Mouse (Mus musculus): Measurements from ENCODE around the gene Tap2.
A peak's percentile ranks its signal among the peaks of the same experiment; 100 is the strongest.

Tap2 gene

DNA sequence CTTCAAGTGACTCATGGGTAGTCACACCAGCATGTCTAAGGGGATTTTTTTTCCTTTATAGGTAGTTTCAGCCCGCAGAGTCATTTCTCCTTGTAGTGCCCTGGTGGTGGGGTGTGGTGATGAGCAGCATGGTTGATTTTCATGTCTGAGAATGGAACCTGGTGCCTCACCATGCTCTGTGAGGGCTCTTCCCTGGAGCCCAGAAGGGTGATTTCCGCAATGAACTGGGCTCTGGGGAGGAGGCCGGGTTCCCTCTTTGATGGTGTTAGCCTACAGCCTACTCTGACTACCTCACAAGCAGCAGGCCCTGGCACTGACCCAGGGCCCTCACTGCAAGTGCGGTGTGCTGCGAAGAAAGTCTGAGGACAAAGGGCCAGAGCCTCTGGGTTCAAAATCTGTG lies at the start of gene Tap2:
Gene Tap2 (plus strand): TSS at position 84 of the 400 bp plus-strand sequence.
- DNase-seq, result peak in 1 of 2 experiments; percentile 28

- DNase-seq, result peak in 1 of 2 experiments; percentile 14
These were observed 47.8 kb upstream of the Tap2 start for GRCm38 (mm10) chr17:34155534-34155933.

GRCm38 (mm10) chr17:34164202-34164895 lies 39.0 kb upstream of the Tap2 start:
- peak; percentile 61 for DNase-seq

DNA sequence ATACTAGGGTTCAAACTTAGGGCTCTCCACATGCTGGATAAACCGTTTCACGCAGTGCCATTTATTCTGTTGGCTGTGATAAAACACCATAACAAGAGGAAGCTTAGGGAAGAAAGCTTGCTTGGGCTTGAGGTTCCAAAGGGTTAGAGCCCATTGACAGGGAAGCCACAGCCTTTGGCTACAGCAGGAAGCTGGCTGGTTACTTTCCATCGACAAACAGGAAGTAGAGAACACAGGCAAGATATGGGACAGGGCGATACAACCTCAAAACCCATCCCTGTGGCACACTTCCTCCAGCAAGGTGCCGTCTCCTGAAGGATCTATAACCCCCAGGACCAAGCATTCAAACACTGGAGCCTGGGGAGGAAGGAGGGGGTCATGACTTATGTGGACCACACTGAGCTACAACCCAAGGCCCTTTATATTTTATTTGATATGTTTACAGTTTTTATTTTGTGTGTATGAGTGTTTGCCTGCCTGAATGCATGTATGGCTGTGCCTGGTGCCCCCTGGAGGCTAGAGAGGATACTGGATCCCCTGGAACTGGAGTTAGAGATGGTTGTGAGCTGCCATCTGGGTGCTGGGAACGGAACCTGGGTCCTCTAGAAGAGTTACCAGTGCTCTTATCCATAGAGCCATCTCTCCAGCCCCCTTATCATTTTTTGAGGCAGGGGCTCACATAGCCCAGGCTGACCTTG lies 38.1 kb upstream of the Tap2 start:
- DNase-seq, result peak; percentile 70 to 73

DNA sequence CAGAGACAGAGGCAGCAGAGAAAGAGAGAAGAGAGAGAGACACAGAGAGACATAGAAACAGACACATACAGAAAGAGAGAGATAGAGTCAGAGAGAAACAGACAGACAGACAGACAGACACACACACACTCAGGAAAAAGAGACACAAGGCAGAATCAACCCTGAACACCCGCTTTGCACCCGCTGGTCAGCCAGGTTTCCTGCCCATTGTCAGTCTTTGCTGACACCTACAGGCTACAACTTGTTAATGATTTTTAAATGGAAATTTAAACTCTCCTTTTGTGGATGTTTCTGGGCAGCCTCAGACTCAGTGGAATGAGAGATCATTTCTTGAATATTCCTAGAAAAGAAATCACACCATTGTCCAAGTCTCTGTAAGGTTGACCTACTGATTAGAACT lies 34.0 kb upstream of the Tap2 start:
- peak; percentile 68 to 72 for DNase-seq

DNA sequence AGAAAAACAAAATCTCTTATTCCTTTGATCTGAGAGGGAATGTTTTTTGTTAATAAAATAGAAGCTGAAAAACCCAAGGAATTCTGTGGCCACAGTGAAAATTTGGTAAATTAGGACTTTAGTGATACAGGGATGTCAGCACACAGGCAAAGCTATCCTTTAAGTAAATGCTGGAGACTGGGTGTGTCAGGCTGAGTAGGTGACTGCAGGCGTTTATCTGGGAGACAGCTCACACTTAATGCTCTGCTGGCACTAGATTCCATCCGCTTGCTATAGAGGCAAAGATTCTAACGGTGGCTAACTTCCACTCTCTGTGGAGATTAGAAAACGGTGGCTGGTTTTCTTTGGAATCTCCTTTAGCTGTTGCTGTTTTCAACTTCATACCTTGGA lies 32.8 kb upstream of the Tap2 start:
- no peak for DNase-seq

DNA sequence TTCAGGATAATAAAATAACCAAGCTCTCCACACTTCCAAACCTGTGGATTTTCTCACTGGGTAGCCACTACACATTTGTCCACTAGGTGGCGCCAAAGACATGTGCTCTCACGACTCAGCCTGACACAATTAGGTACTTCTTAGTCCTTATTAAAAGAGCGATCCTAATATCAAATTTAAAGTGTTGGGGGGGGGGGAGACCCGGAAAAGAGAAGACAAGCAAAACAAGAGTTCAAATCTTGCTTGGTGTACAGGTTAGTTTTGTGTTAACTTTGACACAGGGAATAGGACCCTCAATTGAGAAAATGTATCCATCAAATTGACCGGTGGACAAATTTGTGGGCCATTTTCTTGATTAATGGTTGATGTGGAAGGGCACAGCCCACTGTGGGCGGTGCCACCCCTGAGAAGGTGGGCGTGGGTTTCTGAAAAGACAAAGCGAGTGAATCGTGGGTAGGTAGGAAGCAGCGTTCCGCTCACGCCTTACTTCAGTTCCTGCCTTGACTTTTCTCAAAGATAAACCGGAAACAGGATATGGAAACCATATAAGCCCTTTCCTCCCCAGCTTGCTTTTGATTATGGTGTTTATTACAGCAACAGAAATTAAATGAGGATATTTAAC lies 32.3 kb upstream of the Tap2 start:
- DNase-seq, result peak; percentile 92 to 93

DNA sequence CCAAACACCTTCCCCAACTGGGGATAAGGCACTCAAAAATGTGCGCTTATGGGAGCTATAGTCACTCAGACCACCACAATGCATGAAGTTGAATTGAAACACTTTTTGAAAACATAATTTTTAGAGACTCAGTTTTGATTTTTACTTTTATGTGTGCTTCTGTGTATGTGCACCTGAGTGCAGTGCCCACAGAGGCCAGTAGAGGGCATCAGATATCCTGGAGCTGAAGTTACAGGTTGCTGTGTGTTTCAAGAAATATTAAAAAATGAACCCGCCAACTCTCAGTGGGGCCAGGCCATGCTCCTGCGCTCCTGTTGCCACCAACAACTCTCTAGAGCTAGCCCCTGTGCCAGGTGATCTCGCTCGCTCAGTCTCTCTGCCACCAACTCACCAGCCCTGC lies 30.8 kb upstream of the Tap2 start:
- DNase-seq, result no peak

GRCm38 (mm10) chr17:34174075-34174474 lies 29.3 kb upstream of the Tap2 start:
- peak; percentile 61 to 64 for DNase-seq

DNA sequence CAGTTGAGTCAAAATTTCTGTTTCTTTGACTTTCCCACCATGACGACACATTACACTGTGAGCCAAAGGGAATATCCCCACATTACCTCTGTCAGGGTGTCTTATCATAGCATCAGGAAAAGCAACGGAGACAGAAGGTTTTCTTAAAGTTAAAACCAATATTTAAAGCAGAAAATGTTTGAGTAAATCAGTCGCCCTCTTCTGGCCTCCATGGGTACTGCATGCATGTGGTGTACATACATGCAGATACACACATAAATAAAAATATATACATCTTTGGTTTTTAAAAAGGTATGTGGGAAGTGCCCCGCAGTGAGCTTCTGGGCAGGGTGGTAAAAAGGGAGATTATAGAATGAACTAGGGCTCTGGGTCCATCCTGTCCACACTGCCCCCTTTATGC lies 26.1 kb upstream of the Tap2 start:
- peak; percentile 62 to 69 for DNase-seq

GRCm38 (mm10) chr17:34179019-34179418 lies 24.3 kb upstream of the Tap2 start:
- no peak for DNase-seq

DNA sequence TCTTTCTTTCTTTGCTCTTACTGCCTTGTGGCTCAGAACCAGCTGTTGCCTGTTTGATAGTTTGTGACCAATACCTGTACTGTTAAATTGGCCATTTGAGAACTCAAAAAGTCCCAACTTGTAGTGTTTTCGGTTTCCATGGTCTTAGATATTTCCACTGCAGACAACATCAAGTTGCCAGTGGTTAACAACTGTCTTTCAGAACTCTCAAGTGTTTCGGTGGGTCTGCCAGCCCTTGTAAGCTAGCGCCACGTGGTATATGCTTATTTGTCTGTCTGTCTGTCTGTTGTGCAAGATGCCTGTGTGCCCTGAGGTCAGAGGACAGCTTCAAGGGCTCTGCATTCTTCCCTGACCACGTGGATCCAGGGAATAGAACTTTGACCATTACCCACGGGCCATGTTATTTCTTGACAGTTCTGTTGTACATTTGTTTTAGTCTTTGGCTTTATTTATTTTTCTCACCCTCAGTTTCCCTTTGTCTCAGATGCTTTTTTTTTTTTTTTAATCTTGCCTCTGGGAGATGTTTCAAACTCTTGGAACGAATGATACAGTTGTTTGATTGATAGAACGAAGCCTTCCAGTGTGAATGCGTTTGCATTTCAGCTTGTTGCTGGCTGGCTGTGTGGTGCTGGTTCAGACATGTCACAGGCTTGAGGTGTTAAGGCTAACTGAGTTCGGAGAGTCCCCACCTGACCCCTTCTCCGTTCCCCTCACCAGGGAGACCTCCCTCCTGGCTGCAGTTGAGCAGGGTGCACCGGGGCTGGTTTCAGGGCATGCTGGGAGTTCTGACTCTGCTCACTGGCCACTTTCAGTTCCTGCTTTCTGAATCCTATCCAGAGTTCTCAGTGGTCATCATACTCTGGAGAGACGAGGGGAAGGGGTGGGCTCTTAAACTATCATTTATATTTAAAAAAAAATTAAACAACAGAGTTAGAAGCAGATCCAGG lies 23.1 kb upstream of the Tap2 start:
- DNase-seq, result no peak

GRCm38 (mm10) chr17:34183564-34184219 lies 19.6 kb upstream of the Tap2 start:
- no peak for DNase-seq

- DNase-seq, result no peak
These were observed 17.8 kb upstream of the Tap2 start for GRCm38 (mm10) chr17:34185526-34185925.

GRCm38 (mm10) chr17:34186885-34187260 lies 16.5 kb upstream of the Tap2 start:
- no peak for DNase-seq

DNA sequence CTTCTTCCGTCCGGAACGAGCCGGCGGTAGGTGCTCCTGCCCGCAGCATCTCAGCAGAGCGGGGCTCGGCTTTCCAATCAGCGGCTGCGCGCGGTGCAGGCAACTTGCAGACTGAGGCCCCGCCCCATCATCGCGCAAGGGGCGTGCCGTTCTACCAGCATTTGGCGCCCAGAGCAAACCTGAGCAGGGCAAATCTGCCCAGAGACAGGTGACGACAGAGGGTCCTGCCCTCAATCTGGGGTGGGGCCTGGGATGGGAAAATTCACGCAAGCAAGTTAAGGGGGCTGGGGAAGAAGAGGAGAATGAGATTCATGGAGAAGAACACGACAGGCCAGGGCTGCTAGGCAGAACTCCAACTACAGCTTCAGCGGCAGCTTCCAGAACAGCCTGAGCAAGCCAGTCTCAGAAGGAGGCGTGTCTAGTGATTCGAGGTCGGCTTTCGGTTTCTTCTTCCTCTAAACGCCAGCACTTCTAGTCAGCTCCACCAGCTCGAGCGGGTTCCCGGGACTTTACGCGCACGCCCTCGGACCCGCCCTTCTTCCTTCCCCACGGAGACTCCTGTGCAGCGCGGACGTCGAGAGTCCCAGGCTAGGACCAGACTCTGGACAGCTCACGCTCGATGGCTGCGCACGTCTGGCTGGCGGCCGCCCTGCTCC lies 15.9 kb upstream of the Tap2 start, which contains the start of the genes Tap1 and Psmb9:
Gene Tap1 (plus strand): TSS at position 293 of the 656 bp plus-strand sequence.
Gene Psmb9 (minus strand): TSS at position 504 of the 656 bp plus-strand sequence.
- peak; percentile 99 for DNase-seq

DNA sequence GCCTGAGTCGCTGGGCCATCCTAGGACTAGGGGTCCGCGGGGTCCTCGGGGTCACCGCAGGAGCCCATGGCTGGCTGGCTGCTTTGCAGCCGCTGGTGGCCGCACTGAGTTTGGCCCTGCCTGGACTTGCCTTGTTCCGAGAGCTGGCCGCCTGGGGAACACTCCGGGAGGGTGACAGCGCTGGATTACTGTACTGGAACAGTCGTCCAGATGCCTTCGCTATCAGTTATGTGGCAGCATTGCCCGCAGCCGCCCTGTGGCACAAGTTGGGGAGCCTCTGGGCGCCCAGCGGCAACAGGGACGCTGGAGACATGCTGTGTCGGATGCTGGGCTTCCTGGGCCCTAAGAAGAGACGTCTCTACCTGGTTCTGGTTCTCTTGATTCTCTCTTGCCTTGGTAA lies 15.3 kb upstream of the Tap2 start:
- DNase-seq, result peak in 1 of 2 experiments; percentile 40

GRCm38 (mm10) chr17:34188986-34189385 lies 14.3 kb upstream of the Tap2 start:
- no peak for DNase-seq

GRCm38 (mm10) chr17:34192852-34193251 lies 10.5 kb upstream of the Tap2 start:
- DNase-seq, result no peak

- no peak for DNase-seq
These were observed 9.9 kb upstream of the Tap2 start for GRCm38 (mm10) chr17:34193468-34193867.

GRCm38 (mm10) chr17:34194723-34195122 lies 8.6 kb upstream of the Tap2 start:
- no peak for DNase-seq

DNA sequence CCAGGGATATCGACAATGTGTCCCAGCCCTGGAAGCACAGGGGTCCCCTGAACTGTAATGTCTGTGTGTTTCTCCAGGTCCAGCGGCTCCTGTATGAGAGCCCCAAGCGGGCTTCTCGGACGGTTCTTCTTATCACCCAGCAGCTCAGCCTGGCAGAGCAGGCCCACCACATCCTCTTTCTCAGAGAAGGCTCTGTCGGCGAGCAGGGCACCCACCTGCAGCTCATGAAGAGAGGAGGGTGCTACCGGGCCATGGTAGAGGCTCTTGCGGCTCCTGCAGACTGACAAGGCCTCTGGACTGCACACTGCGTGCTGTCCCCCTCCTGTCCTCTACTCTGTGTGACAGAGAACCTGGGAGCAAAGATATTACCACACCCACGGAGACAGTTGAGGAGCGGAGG lies 6.8 kb upstream of the Tap2 start:
- peak; percentile 73 to 75 for DNase-seq

Data from B cell, adult 2 months (primary cell).